ENCODE assay signal across 7 mouse cellular contexts in genomic region chr1:167211979-167212614, GRCm38 (mm10).
DNase-seq lines count a peak whose midpoint lies in the region; ATAC-seq and TF ChIP-seq lines count a peak whose summit lies in the region.

No protein-coding gene starts in this region.

- no peaks in the 10 kb centered on the region for H3K9me3 ChIP-seq in embryonic facial prominence, embryonic 11.5 days (replicated peaks; ENCODE audit: control insufficient read depth, low read length)
- no peaks in the 10 kb centered on the region for H3K9me3 ChIP-seq in hindbrain, embryonic 12.5 days (replicated peaks)

- no peak overlapping the region for H3K9ac ChIP-seq in embryonic facial prominence, embryonic 11.5 days (replicated peaks; ENCODE audit: low read length)
- H3K9ac ChIP-seq in hindbrain, embryonic 12.5 days, result no peak overlapping the region

- DNase-seq in MEL-GATA-1-ER (ENCODE audit: extremely low read depth, low read depth), result peak; percentile 39
- peak; percentile 76 for DNase-seq in embryonic facial prominence, embryonic 11.5 days (ENCODE audit: low spot score)
- DNase-seq in layer of hippocampus, adult 8-10 months (ENCODE audit: low spot score in 2 of 2), result peak; percentile 31 to 75
- DNase-seq in lung, postnatal 10 days, result peak; percentile 70
- peak; percentile 85 for DNase-seq in retina, embryonic 14.5 days (ENCODE audit: low spot score)

- no peak overlapping the region for H3K4me3 ChIP-seq in bone marrow, adult 2 months (replicated peaks; ENCODE audit: control insufficient read depth, low read depth, low read length)
- H3K4me3 ChIP-seq in embryonic facial prominence, embryonic 11.5 days (ENCODE audit: low read depth, low read length), result no peak overlapping the region
- H3K4me3 ChIP-seq in hindbrain, embryonic 12.5 days, result no peak overlapping the region

- 0 out of 2 replicates have a peak, but pooled peaks have one; percentile 24 for TF ChIP-seq CTCF in bone marrow, adult 2 months (IDR thresholded peaks at IDR 0.05; ENCODE audit: control insufficient read depth, insufficient read depth, low read length)

- 0 out of 2 replicates have a peak, but pooled peaks have one; percentile 35 for ATAC-seq in embryonic facial prominence, embryonic 11.5 days (replicated peaks; ENCODE audit: insufficient number of reproducible peaks, low FRiP score, low TSS enrichment, low read depth)
- peak; percentile 81 for ATAC-seq in hindbrain, embryonic 12.5 days (ENCODE audit: low FRiP score)

- H3K4me2 ChIP-seq in embryonic facial prominence, embryonic 11.5 days (ENCODE audit: low read depth, low read length), result no peak overlapping the region
- peak overlapping the region; percentile 35; the same call in 1 of the 2 replicates for H3K4me2 ChIP-seq in hindbrain, embryonic 12.5 days (replicated peaks)

- no peaks in the 10 kb centered on the region for H3K27me3 ChIP-seq in embryonic facial prominence, embryonic 11.5 days (ENCODE audit: control insufficient read depth, insufficient read depth, low read length)
- H3K27me3 ChIP-seq in hindbrain, embryonic 12.5 days, result 0 out of 2 replicates have a peak, but pooled peaks cover 5% of the 10 kb centered on the region

- H3K4me1 ChIP-seq in bone marrow, adult 2 months (ENCODE audit: control insufficient read depth, insufficient read depth, low read length), result no peaks in the 10 kb centered on the region
- no peaks in the 10 kb centered on the region for H3K4me1 ChIP-seq in embryonic facial prominence, embryonic 11.5 days (ENCODE audit: control insufficient read depth, insufficient read depth, low read length)
- peaks cover 2% of the 10 kb centered on the region; the same call in 1 of the 2 replicates for H3K4me1 ChIP-seq in hindbrain, embryonic 12.5 days

- TF ChIP-seq POLR2A in bone marrow, adult 2 months (IDR thresholded peaks at IDR 0.05; ENCODE audit: borderline replicate concordance, control insufficient read depth, low read depth, low read length), result no peak

- no peak overlapping the region for H3K27ac ChIP-seq in bone marrow, adult 2 months (ENCODE audit: control insufficient read depth, insufficient read depth, low read depth, low read length, poor library complexity)
- H3K27ac ChIP-seq in embryonic facial prominence, embryonic 11.5 days (replicated peaks; ENCODE audit: low read depth, low read length), result no peak overlapping the region
- no peak overlapping the region for H3K27ac ChIP-seq in hindbrain, embryonic 12.5 days

- no peaks in the 10 kb centered on the region for H3K36me3 ChIP-seq in embryonic facial prominence, embryonic 11.5 days (replicated peaks; ENCODE audit: control insufficient read depth, insufficient read depth, low read depth, low read length)
- no peaks in the 10 kb centered on the region for H3K36me3 ChIP-seq in hindbrain, embryonic 12.5 days

- 21% methylated on average over 7 of the region's 7 CpGs for WGBS in bone marrow, adult 2 months
- 26% methylated on average over 7 of the region's 7 CpGs for WGBS in embryonic facial prominence, embryonic 11.5 days
- 25% methylated on average over 7 of the region's 7 CpGs for WGBS in hindbrain, embryonic 12.5 days
